Mouse (Mus musculus) urinary bladder, adult 2 months (tissue): ENCODE measurements around the gene Tspan14. TPM values are rescaled to one million over a fixed set of nuclear protein-coding genes. Genes with fewer than 3 reads are reported as not detected.

Source experiments
- DNase-seq: peaks from one replicate; pipeline ENCODE4 v3.0.0; 2022; ENCODE audit warnings: low spot score
- polyA plus RNA-seq: library from polyadenylated mRNA; depleted of rRNA; stranded (reverse); fragments of >200 nt; gene quantifications from 2 replicates; pipeline ENCODE4 v1.2.3, GENCODE M21; 2012; rRNA removed

Gene Tspan14
- 55.9 and 58.9 TPM in 2 replicates for polyA plus RNA-seq

GRCm38 (mm10) chr14:40966392-40966861 lies at the start of gene Tspan14:
TSS of gene Tspan14 (minus strand) at chr14:40966807.
- no peak for DNase-seq

GRCm38 (mm10) chr14:41014701-41015240 lies 48.2 kb upstream of the Tspan14 start:
- no peak for DNase-seq

DNA sequence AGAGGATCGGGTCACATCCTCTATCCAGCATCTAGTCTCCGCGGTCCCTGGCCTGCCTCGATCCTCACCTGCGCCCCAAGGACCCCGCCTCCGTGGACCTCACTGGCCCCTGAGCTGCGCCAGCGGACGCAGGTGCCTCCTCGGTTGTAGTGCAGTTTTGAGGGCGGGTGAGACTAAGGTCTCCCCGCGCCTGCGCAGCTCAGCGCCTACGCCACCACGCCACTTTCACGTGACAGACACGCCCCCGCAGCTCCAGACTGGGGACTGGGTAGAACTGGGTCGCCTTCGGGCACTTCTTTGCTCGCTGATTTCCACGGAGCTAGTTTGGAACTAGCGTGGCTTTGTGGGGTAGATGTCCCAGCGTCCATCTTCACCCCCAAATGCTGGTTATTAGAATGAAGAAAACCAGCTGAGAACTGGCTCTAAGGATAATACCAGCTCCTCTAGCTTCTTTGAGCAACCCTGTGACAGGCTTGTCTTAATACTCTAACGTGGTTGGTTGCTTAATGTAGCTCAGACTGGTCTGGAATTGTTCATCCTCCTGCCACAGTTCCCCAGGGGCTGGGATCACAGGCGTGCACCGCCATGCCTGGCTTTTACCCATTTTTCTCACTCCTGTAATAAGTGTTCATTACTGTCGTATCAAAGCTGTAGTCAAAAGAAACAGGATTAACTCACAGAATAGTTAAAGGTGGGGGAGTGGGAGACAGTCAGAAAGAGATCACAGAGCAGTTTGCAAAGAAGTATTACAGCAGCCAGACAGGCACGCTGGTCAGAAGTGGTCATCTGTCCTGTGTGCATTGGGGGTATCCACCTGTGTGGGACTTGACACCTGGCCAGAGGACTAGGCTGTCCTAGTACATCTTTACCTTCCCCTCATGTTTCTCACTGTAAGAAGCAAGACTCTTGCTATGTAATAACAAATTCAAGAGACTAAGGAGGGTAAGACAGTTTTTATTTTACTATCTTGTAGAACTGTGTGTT lies 47.3 kb upstream of the Tspan14 start, which contains the start of gene Fam213a:
TSS of gene Fam213a (minus strand) at position 159 of the 984 bp plus-strand sequence.
- peak; percentile 85 for DNase-seq

DNA sequence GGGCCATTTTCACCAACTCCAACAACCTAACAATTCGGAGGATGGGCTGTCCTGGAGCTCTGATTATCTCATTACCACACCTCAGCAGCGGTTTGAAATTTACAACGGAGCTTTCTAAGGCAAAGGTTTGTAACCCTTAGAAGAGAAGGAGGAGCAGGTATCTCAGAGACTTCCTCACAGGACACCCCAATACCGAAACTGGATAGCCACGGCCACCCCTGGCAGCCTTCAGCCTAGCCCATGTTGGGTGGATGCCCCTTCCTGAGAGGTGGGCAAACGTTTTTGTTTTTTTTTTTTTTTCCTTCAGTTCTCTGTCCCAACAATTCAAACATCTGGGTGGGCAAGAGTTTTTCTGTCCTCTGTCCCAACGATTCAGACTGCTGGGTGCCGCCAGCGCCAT lies 46.5 kb upstream of the Tspan14 start:
- no peak for DNase-seq

- no peak for DNase-seq
Measured at GRCm38 (mm10) chr14:41011916-41012315, 45.3 kb upstream of the Tspan14 start.

- DNase-seq = no peak
Measured at GRCm38 (mm10) chr14:41008138-41008537, 41.5 kb upstream of the Tspan14 start.

DNA sequence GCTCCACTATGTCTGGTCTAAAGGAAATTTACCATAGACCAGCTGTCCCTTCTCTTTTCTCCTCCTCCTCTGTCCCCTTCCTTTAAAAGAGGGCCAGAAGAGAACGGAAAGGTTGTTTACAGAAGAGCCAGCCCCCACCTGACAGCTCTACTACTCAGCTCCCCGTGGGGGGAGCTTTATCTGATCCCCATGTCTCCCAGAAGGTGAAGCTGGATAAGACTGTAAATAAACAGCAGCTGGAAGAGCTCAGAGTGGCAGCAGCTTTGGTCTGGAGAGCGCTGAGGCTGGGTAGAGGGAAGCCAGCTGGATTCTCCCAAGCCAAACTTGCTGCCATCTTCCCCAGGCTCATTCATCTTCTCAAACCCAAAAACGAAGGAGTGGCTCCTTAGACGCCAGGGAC lies 41.0 kb upstream of the Tspan14 start:
- DNase-seq = no peak

- DNase-seq = no peak
Measured at GRCm38 (mm10) chr14:41006899-41007298, 40.3 kb upstream of the Tspan14 start.

DNA sequence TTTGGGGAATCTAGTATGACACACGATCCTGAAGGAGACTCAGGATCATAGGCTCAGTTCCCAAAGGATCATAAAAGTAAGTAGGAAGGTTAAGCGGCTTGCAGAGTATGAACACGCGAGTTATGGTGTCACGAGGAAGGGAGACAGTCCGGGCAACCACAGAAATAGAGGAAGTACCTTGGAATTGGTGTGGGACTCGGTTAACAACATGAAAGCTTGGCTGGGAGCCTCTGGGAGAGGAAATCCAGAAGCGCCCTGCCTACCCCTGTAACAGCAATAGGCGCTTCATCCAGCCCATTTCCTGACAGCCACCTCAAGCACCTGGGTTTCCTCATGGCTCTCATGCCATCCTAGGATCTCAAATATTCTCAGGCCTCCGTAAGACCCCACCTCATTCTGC lies 39.7 kb upstream of the Tspan14 start:
- DNase-seq = no peak

DNA sequence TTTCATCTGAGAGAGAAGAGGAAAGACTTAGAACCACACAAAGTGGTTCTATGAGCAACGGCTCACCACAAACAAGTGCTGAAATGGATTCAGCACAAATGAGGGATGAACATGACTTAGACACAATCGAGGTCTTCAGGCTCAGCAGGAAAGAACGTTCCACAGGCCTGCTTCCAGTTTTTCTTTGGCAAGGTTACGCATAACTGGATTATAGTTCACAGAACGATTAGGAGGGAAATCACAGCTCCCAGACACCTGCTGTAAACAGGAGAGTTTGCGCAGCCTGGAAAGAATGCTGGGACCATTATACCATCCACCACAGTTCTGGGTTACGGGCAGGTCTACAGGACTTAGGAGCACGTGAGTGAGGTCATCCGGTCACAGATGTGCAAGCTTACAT lies 39.1 kb upstream of the Tspan14 start:
- no peak for DNase-seq

DNA sequence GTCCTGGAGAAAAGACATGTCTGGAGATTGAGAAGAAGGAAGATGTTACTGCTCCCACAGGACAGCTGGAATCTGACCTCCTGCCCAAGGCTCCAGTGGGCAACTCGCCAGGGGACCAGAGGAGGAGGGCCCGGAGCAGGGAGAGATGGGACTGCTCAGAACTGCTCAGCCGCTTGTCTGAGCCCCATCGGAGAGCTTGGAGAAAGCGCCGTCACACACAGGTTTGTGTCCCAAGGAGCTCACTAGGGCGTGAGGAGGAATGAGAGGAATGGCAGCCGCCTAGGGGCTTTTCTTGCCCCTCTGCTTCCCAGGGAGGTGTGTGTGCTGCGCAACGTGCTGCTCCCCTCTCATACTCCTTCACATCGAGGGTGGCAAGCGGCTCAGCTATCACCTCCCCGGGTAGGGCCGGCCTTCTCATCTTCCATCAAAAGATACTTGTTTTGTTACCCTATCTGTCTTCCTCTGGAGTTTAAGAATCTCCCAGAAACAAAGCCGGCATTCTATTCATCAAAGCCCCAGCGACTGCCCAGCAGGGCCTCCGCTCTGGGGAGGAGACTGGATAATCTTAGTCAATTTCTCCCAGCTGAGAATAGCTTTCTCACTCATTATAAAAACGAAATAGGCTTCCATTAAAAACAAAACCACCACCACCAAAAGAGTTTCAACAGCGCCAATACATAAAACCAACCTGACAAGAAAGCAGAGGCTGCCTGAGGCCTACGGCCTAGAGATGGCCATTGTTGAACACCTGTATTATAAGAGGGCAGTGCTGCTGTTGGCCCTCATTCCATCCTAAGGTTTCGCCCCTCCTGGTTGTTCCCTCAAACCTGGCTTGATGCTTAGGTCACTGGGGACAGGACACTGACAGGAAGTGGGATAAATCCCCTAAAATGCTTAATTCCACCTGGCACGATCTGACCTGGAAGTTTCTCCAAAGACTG lies 37.9 kb upstream of the Tspan14 start:
- no peak for DNase-seq

DNA sequence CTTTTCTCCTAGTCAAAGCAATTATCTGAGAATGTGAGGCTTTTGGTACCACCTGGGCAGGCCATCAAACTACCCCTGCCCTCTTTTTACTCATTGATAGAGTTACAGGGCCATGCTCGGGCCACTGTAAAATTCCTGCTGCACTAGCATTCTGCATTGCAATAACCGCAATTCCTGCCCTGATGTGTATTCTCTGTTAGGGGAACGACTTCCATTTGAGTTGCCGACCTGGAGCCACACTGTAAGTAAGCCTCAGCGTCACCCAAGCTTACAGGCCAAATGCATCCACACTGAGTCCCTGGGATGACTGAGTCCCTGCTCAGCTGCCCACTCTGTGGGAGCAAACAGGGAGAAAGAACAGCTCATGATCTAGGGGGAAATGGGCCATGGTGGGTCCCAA lies 35.0 kb upstream of the Tspan14 start:
- no peak for DNase-seq

- no peak for DNase-seq
Measured at GRCm38 (mm10) chr14:41000801-41001200, 34.2 kb upstream of the Tspan14 start.

DNA sequence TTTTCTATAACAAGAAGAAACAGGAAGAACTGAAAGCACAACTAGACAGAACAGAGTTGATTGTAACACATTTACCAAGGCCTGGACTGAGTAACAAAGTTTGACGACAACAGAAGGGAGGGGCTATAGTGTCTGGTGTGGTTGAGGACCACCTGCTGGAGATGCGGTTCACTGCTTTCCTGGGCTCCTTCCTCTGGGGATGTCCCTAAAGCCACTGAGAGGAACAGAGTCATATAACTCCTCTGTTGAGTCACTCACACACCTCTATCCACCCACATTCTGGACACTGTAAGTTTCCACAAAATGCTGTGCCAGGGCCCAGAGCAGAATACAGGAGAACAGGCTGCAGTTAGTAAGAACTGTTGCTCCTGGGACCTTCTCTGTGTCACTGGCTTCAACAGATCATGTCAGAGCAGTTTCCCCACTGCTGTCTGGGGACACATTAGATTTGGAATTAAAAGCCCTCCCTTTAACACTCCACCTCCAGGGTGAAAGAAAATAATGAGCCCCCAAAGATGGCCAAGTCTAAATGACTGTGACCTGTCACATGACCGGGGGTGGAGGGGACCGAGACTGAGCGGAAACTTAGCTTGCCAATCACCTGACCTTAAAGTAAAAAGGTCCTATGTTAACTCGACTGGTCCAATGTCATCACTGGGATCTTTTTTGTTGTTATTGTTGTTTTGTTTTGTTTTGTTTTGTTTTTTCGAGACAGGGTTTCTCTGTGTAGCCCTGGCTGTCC lies 33.5 kb upstream of the Tspan14 start:
- no peak for DNase-seq

DNA sequence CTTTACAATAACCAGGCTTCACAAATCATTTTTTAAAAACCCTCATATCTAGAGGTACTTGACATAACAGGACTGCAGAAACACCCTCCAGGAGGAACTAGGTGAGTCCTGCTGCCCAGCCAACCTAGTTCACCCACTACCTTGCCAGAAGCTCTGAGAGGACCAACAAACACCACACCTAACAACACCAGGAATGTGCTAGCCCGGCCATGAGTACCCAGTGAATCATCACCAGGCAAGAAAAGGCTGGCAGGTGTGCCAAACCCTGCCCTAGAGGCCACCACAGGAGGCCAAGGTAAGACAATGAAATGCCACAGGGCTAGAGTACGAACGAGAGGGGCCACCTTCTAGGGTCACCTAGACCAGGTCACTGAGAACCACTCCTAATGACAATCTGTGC lies 29.6 kb upstream of the Tspan14 start:
- DNase-seq = no peak

GRCm38 (mm10) chr14:40992464-40992863 lies 25.9 kb upstream of the Tspan14 start:
- no peak for DNase-seq

GRCm38 (mm10) chr14:40988780-40989179 lies 22.2 kb upstream of the Tspan14 start:
- no peak for DNase-seq

- no peak for DNase-seq
Measured at GRCm38 (mm10) chr14:40987184-40987583, 20.6 kb upstream of the Tspan14 start.

- no peak for DNase-seq
Measured at GRCm38 (mm10) chr14:40985635-40986034, 19.0 kb upstream of the Tspan14 start.

GRCm38 (mm10) chr14:40979723-40980122 lies 13.1 kb upstream of the Tspan14 start:
- no peak for DNase-seq

- DNase-seq = no peak
Measured at GRCm38 (mm10) chr14:40979002-40979401, 12.4 kb upstream of the Tspan14 start.
